10 mouse cellular contexts compared by ENCODE assay signal in the genomic region with DNA sequence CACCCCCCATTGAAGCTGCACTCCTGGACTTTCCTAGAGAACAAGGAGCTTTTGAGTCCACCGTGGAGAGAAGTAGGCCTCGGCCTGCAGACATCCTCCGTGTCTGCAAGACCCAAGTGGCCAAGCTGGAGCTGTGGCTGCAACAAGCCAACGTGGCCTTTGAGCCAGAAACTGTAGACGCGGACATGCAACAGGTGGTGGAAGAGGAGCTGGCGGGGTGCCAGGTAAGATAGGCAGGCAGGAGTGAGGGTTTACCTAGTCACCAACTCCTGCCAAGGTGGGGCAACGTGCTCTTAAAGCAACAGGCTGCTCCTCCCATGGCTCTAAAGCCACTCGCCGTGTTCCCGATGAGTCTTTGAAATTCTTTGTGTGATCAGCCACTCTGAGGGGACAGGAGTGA.
DNase-seq lines count a peak whose midpoint lies in the region; ATAC-seq and TF ChIP-seq lines count a peak whose summit lies in the region.
"Had no signal": no experiment of that assay in that cellular context is flagged by ENCODE, and none has a peak within 500 bp of the region (broad histone marks: within the 10 kb centered on the region; RNA-seq: fewer than 3 reads in every experiment).

No protein-coding gene starts in this region.

- H3K27me3 ChIP-seq in liver, embryonic 11.5 days (replicated peaks; ENCODE audit: control insufficient read depth, insufficient read depth, low read length) = no peaks in the 10 kb centered on the region
- no peaks in the 10 kb centered on the region for H3K27me3 ChIP-seq in liver, postnatal 0 days (ENCODE audit: insufficient read depth, low read length)
- H3K27me3 ChIP-seq: Patski had no signal

- no peak for TF ChIP-seq EP300 in liver, postnatal 0 days (IDR thresholded peaks at IDR 0.05; ENCODE audit: low read depth)

- H3K4me3 ChIP-seq in liver, embryonic 11.5 days (ENCODE audit: low read depth, low read length) = no peak overlapping the region
- no peak overlapping the region for H3K4me3 ChIP-seq in liver, postnatal 0 days (ENCODE audit: low read depth, low read length)
- H3K4me3 ChIP-seq: layer of hippocampus, adult 2 months had no signal

- 88% methylated on average over 11 of the region's 11 CpGs for WGBS in liver, embryonic 11.5 days
- 69% methylated on average over 11 of the region's 11 CpGs for WGBS in liver, postnatal 0 days (ENCODE audit: insufficient replicate concordance)

- H3K36me3 ChIP-seq in liver, embryonic 11.5 days (ENCODE audit: control insufficient read depth, insufficient read depth, low read length) = peaks cover 3% of the 10 kb centered on the region; the same call in 1 of the 2 replicates
- peaks cover under 1% of the 10 kb centered on the region; the same call in 1 of the 2 replicates for H3K36me3 ChIP-seq in liver, postnatal 0 days (replicated peaks; ENCODE audit: insufficient read depth, low read length)

- H3K4me2 ChIP-seq in liver, embryonic 11.5 days = no peak overlapping the region
- no peak overlapping the region for H3K4me2 ChIP-seq in liver, postnatal 0 days (ENCODE audit: low read depth, low read length)

- H3K9ac ChIP-seq in liver, embryonic 11.5 days (ENCODE audit: low read depth, low read length) = no peak overlapping the region
- no peak overlapping the region for H3K9ac ChIP-seq in liver, postnatal 0 days (replicated peaks)

- H3K4me1 ChIP-seq in liver, embryonic 11.5 days (replicated peaks; ENCODE audit: control insufficient read depth, insufficient read depth, low read length) = no peaks in the 10 kb centered on the region
- H3K4me1 ChIP-seq in liver, postnatal 0 days (ENCODE audit: insufficient read depth) = no peaks in the 10 kb centered on the region

- no peaks in the 10 kb centered on the region for H3K9me3 ChIP-seq in liver, embryonic 11.5 days (ENCODE audit: control insufficient read depth, low read length)
- H3K9me3 ChIP-seq in liver, postnatal 0 days (ENCODE audit: low read length) = no peaks in the 10 kb centered on the region

- TF ChIP-seq CTCF in liver, postnatal 0 days (IDR thresholded peaks at IDR 0.05; ENCODE audit: low read depth) = no peak

- no peak overlapping the region for H3K27ac ChIP-seq in liver, embryonic 11.5 days (ENCODE audit: low read depth, low read length)
- no peak overlapping the region for H3K27ac ChIP-seq in liver, postnatal 0 days (ENCODE audit: low read depth)
- H3K27ac ChIP-seq: layer of hippocampus, adult 2 months had no signal

- ATAC-seq in liver, embryonic 11.5 days (replicated peaks; ENCODE audit: low FRiP score) = no peak
- 0 out of 2 replicates have a peak, but pooled peaks have one; percentile 23 for ATAC-seq in liver, postnatal 0 days
- ATAC-seq in megakaryocyte, adult 5-6 weeks (ENCODE audit: poor library complexity, severe bottlenecking) = no peak
- ATAC-seq: Patski had no signal

- peak; percentile 26 for DNase-seq in liver
- DNase-seq in liver, embryonic 11.5 days (ENCODE audit: low spot score) = no peak
- peak; percentile 68 for DNase-seq in gastrocnemius, adult 18-20 months (ENCODE audit: low spot score)
- peak; percentile 66 for DNase-seq in liver, postnatal 0 days
- DNase-seq in testis, postnatal 14 days (ENCODE audit: low spot score) = peak; percentile 28
- no peak for DNase-seq in spleen, adult 12 weeks (ENCODE audit: low spot score)
- DNase-seq in thymus, postnatal 25 days = no peak

Comparison
In these comparisons a context has a peak if more than half of its experiments do, and no peak if none do; other contexts are left out.
1. DNase-seq: peak in liver (single experiment), gastrocnemius, adult 18-20 months (single experiment), liver, postnatal 0 days (single experiment) and testis, postnatal 14 days (single experiment); none in liver, embryonic 11.5 days (single experiment), spleen, adult 12 weeks (single experiment) and thymus, postnatal 25 days (single experiment).